Mouse (Mus musculus) megakaryocyte progenitor cell, adult 5-6 weeks (primary cell): ENCODE measurements around the gene Pak2. TPM values are rescaled to one million over a fixed set of nuclear protein-coding genes. Genes with fewer than 3 reads are reported as not detected.
"Not testable (repeated sequence)": the region's sequence is repeated elsewhere in the genome, so short reads cannot be mapped to it uniquely, and the experiment has no call there.

ENCODE experiments used
- ATAC-seq: replicated peaks from 2 replicates; pipeline ENCODE4 v1.8.0; 2016; ENCODE audit warnings: mild to moderate bottlenecking, moderate TSS enrichment, inconsistent platforms; ENCODE audit not compliant: poor library complexity
- total RNA-seq, 2 experiments: library from RNA; stranded (forward) in 1 of 2; stranded (reverse) in 1 of 2; fragments of 157-497, 149-512 nt in 1 of 2; fragments of 200-1000 nt in 1 of 2; gene quantifications; 2 replicates each; pipeline versions ENCODE4 v1.2.3 to v1.2.4; 2015 to 2017

Gene Pak2
- total RNA-seq, 2 experiments from 2014 or later: 52.4 to 61.9 TPM

- not testable (repeated sequence) for ATAC-seq
Measured at GRCm38 (mm10) chr16:32097757-32098156, 18.6 kb upstream of the Pak2 start.

- ATAC-seq: no peak
Measured at GRCm38 (mm10) chr16:32091466-32091865, 12.3 kb upstream of the Pak2 start.

- ATAC-seq: peak; percentile 60
Measured at GRCm38 (mm10) chr16:32087629-32088443, 8.7 kb upstream of the Pak2 start.

- peak; percentile 12 for ATAC-seq
Measured at GRCm38 (mm10) chr16:32078408-32078990, 643 bp downstream of the Pak2 start.

- no peak for ATAC-seq
Measured at GRCm38 (mm10) chr16:32077648-32078407, 1.3 kb downstream of the Pak2 start.

GRCm38 (mm10) chr16:32076406-32076805, 2.7 kb downstream of the Pak2 start:
- ATAC-seq: no peak

GRCm38 (mm10) chr16:32075762-32076161, 3.4 kb downstream of the Pak2 start:
- ATAC-seq: no peak

GRCm38 (mm10) chr16:32070070-32070469, 9.1 kb downstream of the Pak2 start:
- ATAC-seq: not testable (repeated sequence)

- no peak for ATAC-seq
Measured at GRCm38 (mm10) chr16:32068389-32069300, 10.5 kb downstream of the Pak2 start.

- no peak for ATAC-seq
Measured at GRCm38 (mm10) chr16:32066899-32067298, 12.2 kb downstream of the Pak2 start.

- peak; percentile 39; the same call in 1 of the 2 replicates for ATAC-seq
Measured at GRCm38 (mm10) chr16:32063900-32064299, 15.2 kb downstream of the Pak2 start.

GRCm38 (mm10) chr16:32062226-32062625, 16.9 kb downstream of the Pak2 start:
- no peak for ATAC-seq

- ATAC-seq: peak; percentile 56
Measured at GRCm38 (mm10) chr16:32059840-32060523, 19.2 kb downstream of the Pak2 start.

GRCm38 (mm10) chr16:32058817-32059216, 20.3 kb downstream of the Pak2 start:
- no peak for ATAC-seq

GRCm38 (mm10) chr16:32042367-32042766, 36.8 kb downstream of the Pak2 start:
- ATAC-seq: no peak

GRCm38 (mm10) chr16:32019678-32020077, 59.5 kb downstream of the Pak2 start:
- ATAC-seq: no peak

- ATAC-seq: no peak
Measured at GRCm38 (mm10) chr16:32010330-32010729, 68.8 kb downstream of the Pak2 start.

- peak; percentile 54 for ATAC-seq
Measured at GRCm38 (mm10) chr16:32009913-32010312, 69.2 kb downstream of the Pak2 start.

- ATAC-seq: no peak
Measured at GRCm38 (mm10) chr16:32008529-32009293, 70.4 kb downstream of the Pak2 start.
